Mouse (Mus musculus): ENCODE data around the gene Olfr1029.
"Not testable (repeated sequence)": the region's sequence is repeated elsewhere in the genome, so short reads cannot be mapped to it uniquely, and the experiment has no call there.

The Olfr1029 gene

DNA sequence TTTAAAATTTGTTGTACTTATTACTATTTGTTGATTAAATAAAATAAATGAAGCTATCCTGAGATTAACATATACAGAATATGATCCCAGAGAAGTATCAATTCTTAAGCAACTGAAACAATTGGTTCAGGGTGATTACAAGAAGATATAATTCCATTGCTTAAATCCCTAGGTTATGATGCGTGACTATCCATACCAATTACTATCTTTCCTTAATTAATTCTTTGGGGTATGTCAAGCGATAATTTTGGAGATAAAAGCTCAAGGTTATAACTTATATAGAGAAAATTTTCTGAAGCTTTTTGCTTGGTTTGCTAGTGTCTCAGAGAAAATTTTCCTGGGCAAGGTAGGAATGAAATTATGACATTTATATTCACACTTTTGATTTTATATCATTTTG is at the start of gene Olfr1029:
Olfr1029 (plus strand) TSS at position 301 of the 400 bp plus-strand sequence.
- DNase-seq (ENCODE audit: low spot score): no peak

DNA sequence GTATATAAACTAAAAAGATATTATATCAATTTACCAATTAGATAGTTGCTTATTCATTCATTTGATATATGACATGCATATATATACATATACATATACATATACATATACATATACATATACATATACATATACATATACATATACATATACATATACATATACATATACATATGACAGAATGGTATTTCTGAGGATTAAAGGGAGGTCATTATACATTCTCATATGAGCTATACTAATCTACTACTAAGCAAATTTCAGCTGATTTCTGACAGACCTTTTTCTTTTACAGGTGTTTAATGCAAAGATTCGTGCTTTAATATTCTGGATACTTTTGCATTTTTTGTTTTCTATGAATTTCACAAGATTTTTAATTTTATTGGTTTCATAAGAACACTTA is 23.6 kb upstream of the Olfr1029 start, which contains the start of gene Olfr1028:
Olfr1028 (plus strand) TSS at position 301 of the 400 bp plus-strand sequence.
- no peak for DNase-seq (ENCODE audit: low spot score)

DNA sequence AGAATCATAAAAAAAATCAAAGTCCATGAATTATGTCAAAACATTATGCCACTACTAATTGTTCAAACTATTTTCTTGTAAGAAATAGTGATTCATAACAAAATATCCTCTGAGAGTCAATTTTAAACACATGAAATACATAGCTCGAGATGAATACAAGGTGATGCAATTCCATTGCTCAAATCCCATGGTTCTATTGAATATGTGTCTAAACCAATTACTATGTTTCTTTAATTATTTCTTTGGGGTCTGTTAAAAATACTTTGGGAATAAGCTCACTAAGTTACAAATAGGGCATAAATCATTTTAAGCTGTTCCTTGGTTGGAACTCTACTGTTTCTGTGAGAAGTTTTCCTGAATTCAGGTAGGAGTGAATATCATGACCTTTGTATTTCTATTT is 5.3 kb downstream of the Olfr1029 start, which contains the start of gene Olfr1030:
Olfr1030 (plus strand) TSS at position 301 of the 400 bp plus-strand sequence.
- DNase-seq (ENCODE audit: low spot score): no peak

DNA sequence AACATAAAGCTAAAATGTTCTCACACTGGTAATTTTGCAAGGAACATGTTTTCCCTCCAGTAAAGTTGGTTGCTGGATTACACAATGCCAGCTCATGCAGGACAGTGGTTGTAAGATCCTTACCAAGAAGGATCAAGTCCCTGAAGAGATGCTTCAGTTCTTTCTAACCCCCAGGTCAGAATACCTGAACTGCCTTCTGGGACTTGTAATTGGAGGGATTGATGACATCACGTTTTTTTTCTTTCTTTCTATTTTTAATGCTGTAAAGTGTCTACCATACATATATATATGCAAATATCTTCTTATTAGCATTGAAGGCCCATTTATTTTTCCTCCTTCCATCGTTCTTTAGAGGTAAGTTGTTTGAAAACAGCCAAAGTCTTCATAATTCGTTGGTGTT is 16.3 kb downstream of the Olfr1029 start, which contains the start of gene Olfr1031:
Olfr1031 (plus strand) TSS at position 301 of the 400 bp plus-strand sequence.
- no peak for DNase-seq (ENCODE audit: low spot score)

DNA sequence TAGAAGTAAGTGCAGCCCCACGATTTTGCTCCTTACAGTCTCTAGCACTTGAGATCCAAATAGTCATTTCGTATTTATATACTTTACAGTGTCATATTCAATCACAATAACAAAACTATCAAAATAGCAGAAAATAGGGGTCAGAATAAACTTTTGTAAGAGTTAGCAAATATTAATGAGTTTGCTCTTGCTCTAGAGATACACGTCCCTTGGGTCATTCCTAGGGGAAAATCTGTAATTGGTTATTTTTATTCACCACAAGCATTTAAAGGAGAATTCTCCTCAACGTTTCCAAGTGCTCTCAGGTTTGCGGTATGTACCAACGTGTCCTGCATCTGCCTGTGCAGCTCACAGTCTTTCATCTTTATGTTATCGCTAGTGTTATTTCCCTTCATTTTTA is 31.5 kb downstream of the Olfr1029 start, which contains the start of gene Olfr1032:
Olfr1032 (plus strand) TSS at position 301 of the 400 bp plus-strand sequence.
- no peak for DNase-seq (ENCODE audit: low spot score)

DNA sequence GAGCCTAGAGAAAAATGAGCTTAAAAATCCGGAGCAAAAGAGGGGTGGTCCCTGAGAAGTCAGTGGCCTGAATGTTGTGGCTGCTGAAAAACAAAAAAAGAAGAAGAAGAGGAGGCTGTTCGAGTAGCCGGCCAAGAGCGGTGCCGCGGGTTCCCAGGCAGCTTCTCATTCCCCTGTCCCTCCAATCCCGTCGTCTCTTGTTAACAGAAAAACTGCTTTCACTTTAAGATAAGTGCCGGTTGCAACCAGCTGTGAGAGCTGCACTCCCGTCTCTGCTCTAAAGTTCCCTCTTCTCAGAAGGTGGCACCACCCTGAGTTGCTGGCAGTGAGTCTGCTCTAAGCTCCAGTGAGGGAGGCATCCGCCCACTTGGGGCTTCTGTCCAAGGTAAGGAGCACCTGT is 46.7 kb downstream of the Olfr1029 start, which contains the start of gene Olfr1033:
Olfr1033 (plus strand) TSS at position 228 of the 400 bp plus-strand sequence.
- DNase-seq (ENCODE audit: low spot score): peak; percentile 50

DNA sequence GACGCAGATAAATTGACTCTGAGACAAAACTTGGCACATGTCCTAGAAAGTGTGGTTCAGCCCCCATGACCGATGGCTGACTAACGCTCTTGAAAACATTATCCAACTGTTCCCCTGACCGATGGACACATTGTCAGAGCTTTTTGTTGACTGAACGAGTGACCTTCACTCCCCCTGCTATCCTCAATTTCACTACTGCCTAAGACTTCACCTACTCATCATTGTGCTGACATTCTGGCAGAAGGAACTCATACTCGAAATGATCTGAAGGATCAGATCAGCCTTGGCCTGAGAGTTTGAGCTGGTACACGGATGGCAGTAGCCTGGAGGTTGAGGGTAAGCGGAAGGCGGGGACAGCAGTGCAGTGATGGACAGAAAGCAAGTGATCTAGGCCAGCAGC is 47.8 kb downstream of the Olfr1029 start:
- not testable (repeated sequence) for DNase-seq (ENCODE audit: low spot score)
